Mouse (Mus musculus): ENCODE data around the gene Psen2. TPM values are rescaled to one million over a fixed set of nuclear protein-coding genes. Genes with fewer than 3 reads are reported as not detected.

Psen2 gene
- total RNA-seq, 2 experiments from 2014 or later = 12.5 to 12.7 TPM

Other genes starting within 250 kb of the Psen2 start
- 100 to 1,000 TPM; 232 to 252 TPM for gene Coq8a, start 63.8 kb downstream of the Psen2 start, total RNA-seq (2021)
- gene Itpkb, start 67.0 kb upstream of the Psen2 start, total RNA-seq (2021) = 10 to 100 TPM; 62.2 to 67.2 TPM
- 1 to 10 TPM in 1 of 2 experiments, under 1 TPM in 1; 0.74 to 1.6 TPM for gene Stum, start 220.1 kb upstream of the Psen2 start, total RNA-seq (2021)

Data from heart, postnatal 4 days (tissue).